ENCODE assay signal across 16 mouse cellular contexts in genomic region chr14:49155572-49155971, GRCm38 (mm10). TPM values are rescaled to one million over a fixed set of nuclear protein-coding genes. Genes with fewer than 3 reads are reported as not detected.
DNase-seq lines count a peak whose midpoint lies in the region; ATAC-seq and TF ChIP-seq lines count a peak whose summit lies in the region.
"Had no signal": no experiment of that assay in that cellular context is flagged by ENCODE, and none has a peak within 500 bp of the region (broad histone marks: within the 10 kb centered on the region; RNA-seq: fewer than 3 reads in every experiment).

No protein-coding gene starts in this region.

- H3K27me3 ChIP-seq in lung, postnatal 0 days (replicated peaks; ENCODE audit: insufficient read depth, low read length): no peaks in the 10 kb centered on the region
- no peaks in the 10 kb centered on the region for H3K27me3 ChIP-seq in forebrain, embryonic 13.5 days
- H3K27me3 ChIP-seq in hindbrain, embryonic 11.5 days (ENCODE audit: control insufficient read depth, insufficient read depth, low read length): no peaks in the 10 kb centered on the region
- H3K27me3 ChIP-seq: hindbrain, embryonic 15.5 days; neural tube, embryonic 12.5 days; stomach, embryonic 15.5 days had no signal

- no peak overlapping the region for H3K4me3 ChIP-seq in lung, postnatal 0 days (ENCODE audit: low read depth, low read length)
- no peak overlapping the region for H3K4me3 ChIP-seq in forebrain, embryonic 13.5 days
- no peak overlapping the region for H3K4me3 ChIP-seq in hindbrain, embryonic 11.5 days (ENCODE audit: low read depth, low read length)
- H3K4me3 ChIP-seq: hindbrain, embryonic 15.5 days; neural tube, embryonic 12.5 days; stomach, embryonic 15.5 days had no signal

- no peaks in the 10 kb centered on the region for H3K4me1 ChIP-seq in lung, postnatal 0 days (ENCODE audit: insufficient read depth, low read depth, low read length)
- no peaks in the 10 kb centered on the region for H3K4me1 ChIP-seq in forebrain, embryonic 13.5 days
- H3K4me1 ChIP-seq in hindbrain, embryonic 11.5 days (replicated peaks; ENCODE audit: control insufficient read depth, insufficient read depth, low read length): no peaks in the 10 kb centered on the region
- H3K4me1 ChIP-seq: hindbrain, embryonic 15.5 days; neural tube, embryonic 12.5 days; stomach, embryonic 15.5 days had no signal

- no peak for TF ChIP-seq EP300 in lung, postnatal 0 days (IDR thresholded peaks at IDR 0.05)

- 17% methylated on average over 5 of the region's 5 CpGs for WGBS in lung, postnatal 0 days
- WGBS in forebrain, embryonic 13.5 days: 19% methylated on average over 5 of the region's 5 CpGs
- 38% methylated on average over 5 of the region's 5 CpGs for WGBS in hindbrain, embryonic 11.5 days

- no peaks in the 10 kb centered on the region for H3K9me3 ChIP-seq in lung, postnatal 0 days (ENCODE audit: low read length)
- no peaks in the 10 kb centered on the region for H3K9me3 ChIP-seq in forebrain, embryonic 13.5 days (replicated peaks)
- H3K9me3 ChIP-seq in hindbrain, embryonic 11.5 days (ENCODE audit: control insufficient read depth, low read length): no peaks in the 10 kb centered on the region
- H3K9me3 ChIP-seq: hindbrain, embryonic 15.5 days; neural tube, embryonic 12.5 days; stomach, embryonic 15.5 days had no signal

- H3K36me3 ChIP-seq in lung, postnatal 0 days (ENCODE audit: insufficient read depth, low read length): no peaks in the 10 kb centered on the region
- no peaks in the 10 kb centered on the region for H3K36me3 ChIP-seq in forebrain, embryonic 13.5 days (ENCODE audit: poor library complexity, severe bottlenecking)
- no peaks in the 10 kb centered on the region for H3K36me3 ChIP-seq in hindbrain, embryonic 11.5 days (ENCODE audit: control insufficient read depth, insufficient read depth, low read length)
- H3K36me3 ChIP-seq: hindbrain, embryonic 15.5 days; neural tube, embryonic 12.5 days; stomach, embryonic 15.5 days had no signal

- H3K4me2 ChIP-seq in lung, postnatal 0 days (replicated peaks; ENCODE audit: low read depth, low read length): no peak overlapping the region
- H3K4me2 ChIP-seq in forebrain, embryonic 13.5 days: no peak overlapping the region
- no peak overlapping the region for H3K4me2 ChIP-seq in hindbrain, embryonic 11.5 days (replicated peaks; ENCODE audit: low read depth, low read length)
- H3K4me2 ChIP-seq: hindbrain, embryonic 15.5 days; neural tube, embryonic 12.5 days; stomach, embryonic 15.5 days had no signal

- no peak for TF ChIP-seq CTCF in lung, postnatal 0 days (IDR thresholded peaks at IDR 0.05)

- H3K27ac ChIP-seq in lung, postnatal 0 days (ENCODE audit: low read length): no peak overlapping the region
- H3K27ac ChIP-seq in forebrain, embryonic 13.5 days: no peak overlapping the region
- no peak overlapping the region for H3K27ac ChIP-seq in hindbrain, embryonic 11.5 days (ENCODE audit: low read depth, low read length)
- H3K27ac ChIP-seq: hindbrain, embryonic 15.5 days; neural tube, embryonic 12.5 days; stomach, embryonic 15.5 days had no signal

- peak; percentile 37; the same call in 1 of the 2 replicates for ATAC-seq in lung, postnatal 0 days
- no peak for ATAC-seq in forebrain, embryonic 13.5 days
- ATAC-seq in hindbrain, embryonic 11.5 days (ENCODE audit: low FRiP score): no peak

- DNase-seq in lung, postnatal 0 days (ENCODE audit: low spot score): peak; percentile 25
- DNase-seq in lung, postnatal 14 days: no peak
- peak; percentile 64 for DNase-seq in T-cell, adult 2 months (ENCODE audit: low spot score)
- DNase-seq in embryo, embryonic 11 days: peak; percentile 18
- DNase-seq in thymus, postnatal 36 days: peak; percentile 22 to 37
- DNase-seq in hindbrain, embryonic 11.5 days (ENCODE audit: low spot score): no peak
- DNase-seq: cerebellum, adult 9-10 months; heart, adult 11 months; heart, postnatal 10 days; kidney, adult 8-10 months; liver; retina, postnatal 1 day had no signal

- H3K9ac ChIP-seq in lung, postnatal 0 days (replicated peaks; ENCODE audit: low read depth): no peak overlapping the region
- H3K9ac ChIP-seq in forebrain, embryonic 13.5 days: no peak overlapping the region
- no peak overlapping the region for H3K9ac ChIP-seq in hindbrain, embryonic 11.5 days (ENCODE audit: low read depth, low read length)
- H3K9ac ChIP-seq: hindbrain, embryonic 15.5 days; neural tube, embryonic 12.5 days; stomach, embryonic 15.5 days had no signal

RNA-seq across cellular contexts. Expression of gene Naa30, which starts 16.5 kb away (rescaled TPM):
- polyA plus RNA-seq in lung, postnatal 0 days (2015; fragmentation: Nextera tagmentation; extraction: Ambion mirVana): 6.2 and 7.5 TPM in 2 replicates
- polyA plus RNA-seq in forebrain, embryonic 13.5 days (2015; fragmentation: Nextera tagmentation; extraction: Ambion mirVana): 11.3 and 11.5 TPM in 2 replicates
- polyA plus RNA-seq in hindbrain, embryonic 11.5 days (2014; fragmentation: Nextera tagmentation; extraction: Ambion mirVana): 16.9 and 18.9 TPM in 2 replicates

Comparison
In these comparisons a context has a peak if more than half of its experiments do, and no peak if none do; other contexts are left out.
1. DNase-seq: peak in lung, postnatal 0 days (single experiment), T-cell, adult 2 months (single experiment), embryo, embryonic 11 days (single experiment) and thymus, postnatal 36 days (2 of 2); none in lung, postnatal 14 days (single experiment) and hindbrain, embryonic 11.5 days (single experiment).